Comparison of ENCODE assay signal across 9 mouse cellular contexts in genomic region chr1:97802207-97802902, GRCm38 (mm10). TPM values are rescaled to one million over a fixed set of nuclear protein-coding genes. Genes with fewer than 3 reads are reported as not detected.
A peak's percentile ranks its signal among the peaks of the same experiment; 100 is the strongest.
DNase-seq lines count a peak whose midpoint lies in the region; ATAC-seq lines count a peak whose summit lies in the region.
"Had no signal": no experiment of that assay in that cellular context is flagged by ENCODE, and none has a peak within 500 bp of the region (broad histone marks: within the 10 kb centered on the region; RNA-seq: fewer than 3 reads in every experiment).

No protein-coding gene starts in this region.

- no peak overlapping the region for H3K27ac ChIP-seq in midbrain, embryonic 11.5 days (ENCODE audit: low read depth, low read length)
- no peak overlapping the region for H3K27ac ChIP-seq in midbrain, embryonic 13.5 days

- 46% methylated on average over 4 of the region's 4 CpGs for WGBS in midbrain, embryonic 11.5 days
- 46% methylated on average over 4 of the region's 4 CpGs for WGBS in midbrain, embryonic 13.5 days

- H3K9ac ChIP-seq in midbrain, embryonic 11.5 days (ENCODE audit: low read length): no peak overlapping the region
- no peak overlapping the region for H3K9ac ChIP-seq in midbrain, embryonic 13.5 days (replicated peaks)

- peak; percentile 81 for ATAC-seq in frontal cortex, adult (ENCODE audit: low TSS enrichment)
- ATAC-seq in midbrain, embryonic 11.5 days (ENCODE audit: low FRiP score): no peak
- ATAC-seq in midbrain, embryonic 13.5 days: no peak

- H3K4me3 ChIP-seq in midbrain, embryonic 11.5 days (ENCODE audit: low read depth, low read length): no peak overlapping the region
- H3K4me3 ChIP-seq in midbrain, embryonic 13.5 days (replicated peaks): no peak overlapping the region

- H3K27me3 ChIP-seq in midbrain, embryonic 11.5 days (ENCODE audit: control insufficient read depth, insufficient read depth, low read length): no peaks in the 10 kb centered on the region
- H3K27me3 ChIP-seq in midbrain, embryonic 13.5 days: no peaks in the 10 kb centered on the region
- no peaks in the 10 kb centered on the region for H3K27me3 ChIP-seq in splenic B cell, adult 2 months (ENCODE audit: control insufficient read depth, insufficient read depth, low read length, poor library complexity, severe bottlenecking)

- H3K4me2 ChIP-seq in midbrain, embryonic 11.5 days: no peak overlapping the region
- no peak overlapping the region for H3K4me2 ChIP-seq in midbrain, embryonic 13.5 days (replicated peaks)

- H3K9me3 ChIP-seq in midbrain, embryonic 11.5 days (ENCODE audit: control insufficient read depth, low read length): no peaks in the 10 kb centered on the region
- peaks cover 8% of the 10 kb centered on the region; the same call in 1 of the 2 replicates for H3K9me3 ChIP-seq in midbrain, embryonic 13.5 days

- H3K36me3 ChIP-seq in midbrain, embryonic 11.5 days (ENCODE audit: control insufficient read depth, insufficient read depth, low read length): no peaks in the 10 kb centered on the region
- no peaks in the 10 kb centered on the region for H3K36me3 ChIP-seq in midbrain, embryonic 13.5 days
- no peaks in the 10 kb centered on the region for H3K36me3 ChIP-seq in splenic B cell, adult 2 months (ENCODE audit: control insufficient read depth, insufficient read depth, low read length, poor library complexity, severe bottlenecking)

- no peak for DNase-seq in frontal cortex, postnatal 10 days (ENCODE audit: low spot score in 2 of 2)
- peak; percentile 90 for DNase-seq in midbrain, embryonic 11.5 days (ENCODE audit: low spot score, missing footprints)
- DNase-seq in fibroblast of lung, adult 2 months (ENCODE audit: low read depth): peak; percentile 11
- DNase-seq in splenic B cell, adult 2 months (ENCODE audit: low read depth, low spot score): peak; percentile 33
- no peak for DNase-seq in T-cell, adult 2 months (ENCODE audit: low spot score)
- no peak for DNase-seq in cerebellum, adult 11-12 months
- DNase-seq: right cerebral cortex, postnatal 4 days had no signal

- no peaks in the 10 kb centered on the region for H3K4me1 ChIP-seq in midbrain, embryonic 11.5 days (ENCODE audit: control insufficient read depth, insufficient read depth, low read length)
- H3K4me1 ChIP-seq in midbrain, embryonic 13.5 days (replicated peaks): no peaks in the 10 kb centered on the region

RNA-seq across cellular contexts. Expression of gene Ppip5k2, which starts 32.1 kb away (rescaled TPM):
- 43.6 and 50.5 TPM in 2 replicates for polyA plus RNA-seq in midbrain, embryonic 11.5 days (2014; fragmentation: Nextera tagmentation; extraction: Ambion mirVana)
- 63.7 and 65.8 TPM in 2 replicates for polyA plus RNA-seq in midbrain, embryonic 13.5 days (2015; fragmentation: Nextera tagmentation; extraction: Ambion mirVana)

RNA-seq across cellular contexts. Expression of gene Gin1, which starts 32.4 kb away (rescaled TPM):
- 14.2 and 16.2 TPM in 2 replicates for polyA plus RNA-seq in midbrain, embryonic 11.5 days (2014; fragmentation: Nextera tagmentation; extraction: Ambion mirVana)
- 19.0 and 20.1 TPM in 2 replicates for polyA plus RNA-seq in midbrain, embryonic 13.5 days (2015; fragmentation: Nextera tagmentation; extraction: Ambion mirVana)

Comparison
In these comparisons a context has a peak if more than half of its experiments do, and no peak if none do; other contexts are left out.
1. DNase-seq: peak in midbrain, embryonic 11.5 days (single experiment), fibroblast of lung, adult 2 months (single experiment) and splenic B cell, adult 2 months (single experiment); none in frontal cortex, postnatal 10 days (0 of 2), T-cell, adult 2 months (single experiment) and cerebellum, adult 11-12 months (single experiment).